Mouse (Mus musculus) hindbrain, embryonic 16.5 days (tissue): Measurements from ENCODE around the gene Bbs9. TPM values are rescaled to one million over a fixed set of nuclear protein-coding genes. Genes with fewer than 3 reads are reported as not detected.

ENCODE experiments used
- ATAC-seq: fragments of 200-750 bp; cut with Nextera tagmentation; 2 replicates; pipeline ENCODE4 v1.8.0; 2017; ENCODE audit warnings: moderate TSS enrichment, moderate library complexity
- H3K27ac ChIP-seq: fragments of 300-500 bp; sonication (generic); 2 replicates; pipeline ENCODE4 v1.5.1; 2014; ENCODE audit warnings: low read depth, mild to moderate bottlenecking, control low read depth, low read length, moderate library complexity
- H3K27me3 ChIP-seq: fragments of 300-500 bp; sonication (generic); replicated peaks from 2 replicates; pipeline ENCODE4 v1.6.1; 2014; ENCODE audit warnings: low read length; ENCODE audit not compliant: control insufficient read depth, insufficient read depth
- H3K36me3 ChIP-seq: fragments of 300-500 bp; sonication (generic); 2 replicates; pipeline ENCODE4 v1.6.1; 2014; ENCODE audit warnings: mild to moderate bottlenecking, low read length, moderate library complexity, mixed read lengths; ENCODE audit not compliant: control insufficient read depth, insufficient read depth
- H3K4me1 ChIP-seq: fragments of 300-500 bp; sonication (generic); 2 replicates; pipeline ENCODE4 v1.6.1; 2014; ENCODE audit warnings: low read depth, low read length; ENCODE audit not compliant: control insufficient read depth, insufficient read depth
- H3K4me2 ChIP-seq: fragments of 300-500 bp; sonication (generic); 2 replicates; pipeline ENCODE4 v1.6.1; 2014; ENCODE audit warnings: mild to moderate bottlenecking, low read length, control low read depth, moderate library complexity
- H3K4me3 ChIP-seq: fragments of 300-500 bp; sonication (generic); 2 replicates; pipeline ENCODE4 v1.5.1; 2014; ENCODE audit warnings: mild to moderate bottlenecking, low read length, control low read depth, moderate library complexity
- H3K9ac ChIP-seq: fragments of 300-500 bp; sonication (generic); 2 replicates; pipeline ENCODE4 v1.6.1; 2014; ENCODE audit warnings: low read depth, mild to moderate bottlenecking, control low read depth, low read length, moderate library complexity
- H3K9me3 ChIP-seq: fragments of 300-500 bp; sonication (generic); 2 replicates; pipeline ENCODE4 v1.6.1; 2014; ENCODE audit warnings: mild to moderate bottlenecking, low read length, moderate library complexity; ENCODE audit not compliant: control insufficient read depth
- WGBS: fragments of 180-500 bp; shearing (Covaris S2); extraction: QIAGEN DNeasy Blood & Tissue Kit; methylation state at CpG from one replicate; pipeline ENCODE4 v1.1.7; 2014; 5-methylcytosine and 5-hydroxymethylcytosine counted together
- polyA plus RNA-seq: library from polyadenylated mRNA; unstranded; fragments of >200 nt; fragmentation: Nextera tagmentation; extraction: Ambion mirVana; gene quantifications from 2 replicates; pipeline ENCODE4 v1.2.1, GENCODE M21; 2015

The Bbs9 gene
- polyA plus RNA-seq, 1 experiment from 2014 or later = 18.3 TPM

- Histone ChIP-seq H3K36me3 (no peaks in the 10 kb centered on the region), H3K9me3 (no peaks in the 10 kb centered on the region), H3K4me1 (no peaks in the 10 kb centered on the region), H3K9ac (no peak overlapping the region), H3K27ac (no peak overlapping the region), H3K4me3 (no peak overlapping the region), H3K27me3 (no peaks in the 10 kb centered on the region), H3K4me2 (no peak overlapping the region)
- no peak for ATAC-seq
- 85% methylated on average over 14 of the region's 14 CpGs for WGBS
Measured at GRCm38 (mm10) chr9:22576426-22577139, 101.1 kb downstream of the Bbs9 start.

- Histone ChIP-seq H3K9ac (no peak overlapping the region), H3K4me2 (no peak overlapping the region), H3K9me3 (no peaks in the 10 kb centered on the region), H3K4me3 (no peak overlapping the region), H3K27me3 (no peaks in the 10 kb centered on the region), H3K4me1 (no peaks in the 10 kb centered on the region), H3K27ac (no peak overlapping the region), H3K36me3 (no peaks in the 10 kb centered on the region)
- ATAC-seq = no peak
- WGBS = 83% methylated on average over 3 of the region's 3 CpGs
Measured at GRCm38 (mm10) chr9:22578266-22578665, 102.8 kb downstream of the Bbs9 start.

GRCm38 (mm10) chr9:22584221-22584620, 108.7 kb downstream of the Bbs9 start:
- no peaks in the 10 kb centered on the region for H3K4me1 ChIP-seq
- no peak for ATAC-seq
- no peak overlapping the region for H3K4me2 ChIP-seq
- no peak overlapping the region for H3K4me3 ChIP-seq
- H3K9me3 ChIP-seq = no peaks in the 10 kb centered on the region
- WGBS = 79% methylated on average over 3 of the region's 3 CpGs
- no peaks in the 10 kb centered on the region; the same call in 1 of the 2 replicates for H3K36me3 ChIP-seq
- H3K27me3 ChIP-seq = no peaks in the 10 kb centered on the region
- H3K9ac ChIP-seq = no peak overlapping the region
- H3K27ac ChIP-seq = no peak overlapping the region

- 96% methylated on average over 5 of the region's 5 CpGs for WGBS
- ATAC-seq = no peak
- Histone ChIP-seq H3K4me3 (no peak overlapping the region), H3K4me1 (no peaks in the 10 kb centered on the region), H3K27me3 (no peaks in the 10 kb centered on the region), H3K27ac (no peak overlapping the region), H3K36me3 (no peaks in the 10 kb centered on the region), H3K9ac (no peak overlapping the region), H3K9me3 (no peaks in the 10 kb centered on the region), H3K4me2 (no peak overlapping the region)
Measured at GRCm38 (mm10) chr9:22593032-22593431, 117.5 kb downstream of the Bbs9 start.

GRCm38 (mm10) chr9:22596650-22597049, 121.1 kb downstream of the Bbs9 start:
- Histone ChIP-seq H3K4me3 (no peak overlapping the region), H3K27ac (no peak overlapping the region), H3K36me3 (no peaks in the 10 kb centered on the region), H3K27me3 (no peaks in the 10 kb centered on the region), H3K4me2 (no peak overlapping the region), H3K4me1 (no peaks in the 10 kb centered on the region), H3K9me3 (no peaks in the 10 kb centered on the region), H3K9ac (no peak overlapping the region)
- WGBS = 58% methylated on average over 2 of the region's 2 CpGs
- no peak for ATAC-seq

GRCm38 (mm10) chr9:22613271-22613824, 137.8 kb downstream of the Bbs9 start:
- no peaks in the 10 kb centered on the region for H3K4me1 ChIP-seq
- H3K27me3 ChIP-seq = no peaks in the 10 kb centered on the region
- WGBS = 71% methylated on average over 6 of the region's 6 CpGs
- H3K4me3 ChIP-seq = no peak overlapping the region
- 0 out of 2 replicates have a peak, but pooled peaks cover 3% of the 10 kb centered on the region for H3K9me3 ChIP-seq
- H3K36me3 ChIP-seq = no peaks in the 10 kb centered on the region
- H3K4me2 ChIP-seq = no peak overlapping the region
- no peak for ATAC-seq
- H3K27ac ChIP-seq = no peak overlapping the region
- H3K9ac ChIP-seq = no peak overlapping the region

- WGBS = 89% methylated on average over 1 of the region's 1 CpGs
- Histone ChIP-seq H3K9me3 (0 out of 2 replicates have a peak, but pooled peaks cover 3% of the 10 kb centered on the region), H3K4me1 (no peaks in the 10 kb centered on the region), H3K27me3 (no peaks in the 10 kb centered on the region), H3K27ac (no peak overlapping the region), H3K4me2 (no peak overlapping the region), H3K36me3 (no peaks in the 10 kb centered on the region), H3K4me3 (no peak overlapping the region), H3K9ac (no peak overlapping the region)
- ATAC-seq = no peak
Measured at GRCm38 (mm10) chr9:22619245-22619644, 143.7 kb downstream of the Bbs9 start.

GRCm38 (mm10) chr9:22624966-22625365, 149.5 kb downstream of the Bbs9 start:
- Histone ChIP-seq H3K4me3 (no peak overlapping the region), H3K27ac (no peak overlapping the region), H3K9me3 (no peaks in the 10 kb centered on the region), H3K36me3 (no peaks in the 10 kb centered on the region), H3K4me2 (no peak overlapping the region), H3K4me1 (no peaks in the 10 kb centered on the region), H3K9ac (no peak overlapping the region), H3K27me3 (no peaks in the 10 kb centered on the region)
- ATAC-seq = no peak
- 67% methylated on average over 9 of the region's 9 CpGs for WGBS

- no peaks in the 10 kb centered on the region for H3K36me3 ChIP-seq
- no peak overlapping the region for H3K4me3 ChIP-seq
- H3K4me2 ChIP-seq = no peak overlapping the region
- no peak overlapping the region for H3K27ac ChIP-seq
- H3K9ac ChIP-seq = no peak overlapping the region
- no peaks in the 10 kb centered on the region for H3K9me3 ChIP-seq
- ATAC-seq = no peak
- 87% methylated on average over 3 of the region's 3 CpGs for WGBS
- H3K27me3 ChIP-seq = no peaks in the 10 kb centered on the region
- H3K4me1 ChIP-seq = no peaks in the 10 kb centered on the region
Measured at GRCm38 (mm10) chr9:22626014-22626413, 150.5 kb downstream of the Bbs9 start.
